Mouse (Mus musculus): ENCODE measurements at regions not wholly inside any gene's neighbourhood (a gene's known extent, or its start where the extent isn't known, plus 50 kb on each side); places are given as distances from the start of the nearest gene placed in this dataset.

- TF ChIP-seq POLR2A (IDR thresholded peaks at IDR 0.05; ENCODE audit: borderline replicate concordance, low read depth, low read length) (no peak), CTCF (IDR thresholded peaks at IDR 0.05; ENCODE audit: low read depth, low read length) (no peak)
Measured at GRCm38 (mm10) chr15:68010189-68010588, 1509.5 kb upstream of the Lrrc6 start.
